ENCODE assay signal across 18 mouse cellular contexts in genomic region chr1:164427777-164428176, GRCm38 (mm10).
"Had no signal": no experiment of that assay in that cellular context is flagged by ENCODE, and none has a peak within 500 bp of the region (broad histone marks: within the 10 kb centered on the region; RNA-seq: fewer than 3 reads in every experiment).

No protein-coding gene starts in this region.

- DNase-seq: lung, adult 18-20 months; lung, embryonic 14.5 days; lung, postnatal 10 days; lung, postnatal 4 days; midbrain, embryonic 14.5 days; retina, postnatal 1 day; right cerebral cortex, adult 18-20 months; right cerebral cortex, postnatal 25 days; right cerebral cortex, postnatal 4 days; spleen, adult 18-20 months; thymus, adult 18-20 months; thymus, postnatal 14 days; thymus, postnatal 36 days had no signal

- H3K4me1 ChIP-seq: midbrain, embryonic 10.5 days; neural tube, embryonic 13.5 days; neural tube, embryonic 15.5 days had no signal

- ATAC-seq: midbrain, embryonic 16.5 days had no signal

- H3K4me3 ChIP-seq: midbrain, embryonic 10.5 days; myocyte; neural tube, embryonic 13.5 days; neural tube, embryonic 15.5 days had no signal

- H3K4me2 ChIP-seq: lung, embryonic 14.5 days; neural tube, embryonic 13.5 days; neural tube, embryonic 15.5 days had no signal

- H3K27me3 ChIP-seq: neural tube, embryonic 13.5 days; neural tube, embryonic 15.5 days had no signal

- H3K9me3 ChIP-seq: midbrain, embryonic 10.5 days; neural tube, embryonic 13.5 days; neural tube, embryonic 15.5 days had no signal

- H3K9ac ChIP-seq: lung, embryonic 14.5 days; neural tube, embryonic 13.5 days; neural tube, embryonic 15.5 days had no signal

- H3K27ac ChIP-seq: midbrain, embryonic 10.5 days; neural tube, embryonic 13.5 days; neural tube, embryonic 15.5 days had no signal

- H3K36me3 ChIP-seq: midbrain, embryonic 10.5 days; neural tube, embryonic 13.5 days; neural tube, embryonic 15.5 days had no signal
